ENCODE assay signal across 9 mouse cellular contexts in the genomic region with DNA sequence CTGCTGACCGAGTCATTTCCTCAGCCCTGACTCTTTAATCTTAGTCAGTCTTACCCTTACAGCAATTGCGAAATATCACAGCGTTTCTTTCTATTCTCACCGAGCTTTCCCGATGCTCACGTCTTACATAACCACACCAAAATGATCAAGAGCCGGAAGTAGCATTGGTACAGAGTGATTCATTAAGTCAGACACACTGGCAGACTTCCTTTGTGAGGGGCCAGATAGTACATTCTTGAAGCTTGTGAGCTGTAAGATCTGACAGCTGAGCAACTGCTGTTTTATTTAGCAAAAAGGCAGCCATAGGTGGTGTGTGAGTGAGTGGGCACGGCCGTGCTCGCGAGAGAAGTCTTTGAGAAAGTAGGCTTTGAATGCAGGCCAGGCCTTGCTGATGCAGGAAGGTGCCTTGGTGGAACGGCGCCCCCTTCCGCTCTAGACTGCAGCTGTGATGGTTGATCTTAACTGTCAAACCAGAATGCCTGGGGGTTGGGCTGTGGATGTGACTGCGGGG. TPM values are rescaled to one million over a fixed set of nuclear protein-coding genes. Genes with fewer than 3 reads are reported as not detected.
A peak's percentile ranks its signal among the peaks of the same experiment; 100 is the strongest.
DNase-seq lines count a peak whose midpoint lies in the region; ATAC-seq lines count a peak whose summit lies in the region.
"Had no signal": no experiment of that assay in that cellular context is flagged by ENCODE, and none has a peak within 500 bp of the region (broad histone marks: within the 10 kb centered on the region; RNA-seq: fewer than 3 reads in every experiment).

No protein-coding gene starts in this region.

- no peak overlapping the region for H3K9ac ChIP-seq in hindbrain, embryonic 12.5 days
- H3K9ac ChIP-seq: embryonic facial prominence, embryonic 15.5 days had no signal

- no peak overlapping the region for H3K4me2 ChIP-seq in hindbrain, embryonic 12.5 days (replicated peaks)
- H3K4me2 ChIP-seq: embryonic facial prominence, embryonic 15.5 days had no signal

- 80% methylated on average over 15 of the region's 15 CpGs for WGBS in hindbrain, embryonic 12.5 days

- no peak overlapping the region for H3K4me3 ChIP-seq in hindbrain, embryonic 12.5 days
- H3K4me3 ChIP-seq: embryonic facial prominence, embryonic 15.5 days had no signal

- H3K36me3 ChIP-seq in hindbrain, embryonic 12.5 days: peaks cover 37% of the 10 kb centered on the region

- no peaks in the 10 kb centered on the region for H3K9me3 ChIP-seq in hindbrain, embryonic 12.5 days (replicated peaks)
- H3K9me3 ChIP-seq: embryonic facial prominence, embryonic 15.5 days had no signal

- peak; percentile 92 for ATAC-seq in granulocyte monocyte progenitor cell, adult 5-6 weeks (replicated peaks; ENCODE audit: poor library complexity, severe bottlenecking)
- ATAC-seq in megakaryocyte-erythroid progenitor cell, adult 5-6 weeks (replicated peaks; ENCODE audit: low FRiP score, low TSS enrichment, poor library complexity, severe bottlenecking): peak; percentile 91
- ATAC-seq in hindbrain, embryonic 12.5 days (ENCODE audit: low FRiP score): no peak

- 0 out of 2 replicates have a peak, but pooled peaks cover 3% of the 10 kb centered on the region for H3K4me1 ChIP-seq in hindbrain, embryonic 12.5 days

- H3K27ac ChIP-seq in hindbrain, embryonic 12.5 days: no peak overlapping the region
- H3K27ac ChIP-seq: embryonic facial prominence, embryonic 15.5 days had no signal

- DNase-seq in 3134 (ENCODE audit: extremely low read depth, insufficient read length, low spot score): peak; percentile 54
- DNase-seq in ES-CJ7 (ENCODE audit: low read depth, low spot score): peak; percentile 57
- DNase-seq in left cerebral cortex, adult 8-10 months (ENCODE audit: low spot score in 2 of 2): peak; percentile 39 to 81
- peak; percentile 92 for DNase-seq in thymus, postnatal 14 days
- DNase-seq in urinary bladder, postnatal 36 days (ENCODE audit: low spot score in 2 of 2): no peak

- no peaks in the 10 kb centered on the region for H3K27me3 ChIP-seq in hindbrain, embryonic 12.5 days
- H3K27me3 ChIP-seq: embryonic facial prominence, embryonic 15.5 days had no signal

RNA-seq across cellular contexts. Expression of a gene that starts 32.9 kb away (rescaled TPM):
- total RNA-seq in granulocyte monocyte progenitor cell, adult 5-6 weeks (2014; fragmentation: Nextera tagmentation): 26.7 and 34.3 TPM in 2 replicates
- 20.6 and 28.7 TPM in 2 replicates for total RNA-seq in granulocyte monocyte progenitor cell, adult 5-6 weeks (2017)
- total RNA-seq in left cerebral cortex, adult 8-10 months (2022): 100 to 1,000 TPM in 1 of 4 experiments, 10 to 100 TPM in 3; 82.4 to 100 (median 95.4) TPM
- 49.6 and 57.4 TPM in 2 replicates for total RNA-seq in megakaryocyte-erythroid progenitor cell, adult 5-6 weeks (2014; fragmentation: Nextera tagmentation)
- 58.7 and 73.2 TPM in 2 replicates for total RNA-seq in megakaryocyte-erythroid progenitor cell, adult 5-6 weeks (2017)
- polyA plus RNA-seq in hindbrain, embryonic 12.5 days (2016; fragmentation: Nextera tagmentation; extraction: Ambion mirVana): 118 and 119 TPM in 2 replicates

RNA-seq across cellular contexts. Expression of a gene that starts 41.5 kb away (rescaled TPM):
- total RNA-seq in granulocyte monocyte progenitor cell, adult 5-6 weeks (2014; fragmentation: Nextera tagmentation): 19.1 and 22.9 TPM in 2 replicates
- total RNA-seq in granulocyte monocyte progenitor cell, adult 5-6 weeks (2017): 17.6 and 26.4 TPM in 2 replicates
- 10 to 100 TPM; 16.8 to 20.5 (median 19.7) TPM for total RNA-seq in left cerebral cortex, adult 8-10 months (2022)
- total RNA-seq in megakaryocyte-erythroid progenitor cell, adult 5-6 weeks (2014; fragmentation: Nextera tagmentation): 11.2 and 14.3 TPM in 2 replicates
- total RNA-seq in megakaryocyte-erythroid progenitor cell, adult 5-6 weeks (2017): 12.1 and 15.7 TPM in 2 replicates
- polyA plus RNA-seq in hindbrain, embryonic 12.5 days (2016; fragmentation: Nextera tagmentation; extraction: Ambion mirVana): 61.0 and 65.0 TPM in 2 replicates

Comparison
In these comparisons a context has a peak if more than half of its experiments do, and no peak if none do; other contexts are left out.
1. DNase-seq: peak in 3134 (single experiment), ES-CJ7 (single experiment), left cerebral cortex, adult 8-10 months (2 of 2) and thymus, postnatal 14 days (single experiment); none in urinary bladder, postnatal 36 days (0 of 2).